Mouse (Mus musculus) heart, adult 9 months (tissue): ENCODE data around the gene Chd4.
"Not testable (repeated sequence)": the region's sequence is repeated elsewhere in the genome, so short reads cannot be mapped to it uniquely, and the experiment has no call there.

ENCODE experiments used
- DNase-seq, 2 experiments: peaks; one replicate each; pipeline ENCODE4 v3.0.0; 2022; ENCODE audit warnings: low spot score in 2 of 2

Gene Chd4

GRCm38 (mm10) chr6:125160558-125160853, 64.7 kb downstream of the Chd4 start:
- no peak for DNase-seq

- DNase-seq, result peak; percentile 89
Measured at GRCm38 (mm10) chr6:125160854-125161760, 65.3 kb downstream of the Chd4 start.

GRCm38 (mm10) chr6:125161971-125162370, 66.2 kb downstream of the Chd4 start:
- peak; percentile 56 to 70 for DNase-seq

GRCm38 (mm10) chr6:125162615-125163305, 67.0 kb downstream of the Chd4 start:
- not testable (repeated sequence) for DNase-seq

GRCm38 (mm10) chr6:125163801-125164657, 68.2 kb downstream of the Chd4 start:
- DNase-seq, result peak; percentile 35 to 52

- peak; percentile 63 to 64 for DNase-seq
Measured at GRCm38 (mm10) chr6:125164672-125165327, 69.0 kb downstream of the Chd4 start.

- peak; percentile 98 to 99 for DNase-seq
Measured at GRCm38 (mm10) chr6:125165328-125165891, 69.6 kb downstream of the Chd4 start.

GRCm38 (mm10) chr6:125166051-125166751, 70.4 kb downstream of the Chd4 start, which contains the start of gene Gapdh:
Gene Gapdh (minus strand): TSS chr6:125166467.
- peak; percentile 94 to 96 for DNase-seq

GRCm38 (mm10) chr6:125166861-125167650, 71.3 kb downstream of the Chd4 start:
- DNase-seq, result peak; percentile 79 to 82

GRCm38 (mm10) chr6:125168086-125168485, 72.3 kb downstream of the Chd4 start:
- no peak for DNase-seq

GRCm38 (mm10) chr6:125170194-125170593, 74.4 kb downstream of the Chd4 start:
- no peak for DNase-seq

GRCm38 (mm10) chr6:125172474-125172873, 76.7 kb downstream of the Chd4 start:
- no peak for DNase-seq

- DNase-seq, result no peak
Measured at GRCm38 (mm10) chr6:125173256-125173655, 77.5 kb downstream of the Chd4 start.

GRCm38 (mm10) chr6:125175469-125175868, 79.7 kb downstream of the Chd4 start:
- no peak for DNase-seq

GRCm38 (mm10) chr6:125179601-125180000, 83.8 kb downstream of the Chd4 start:
- DNase-seq, result no peak
